Mouse (Mus musculus) hindbrain, embryonic 16.5 days (tissue): ENCODE data around the gene Fyn. TPM values are rescaled to one million over a fixed set of nuclear protein-coding genes. Genes with fewer than 3 reads are reported as not detected.

ENCODE experiments used
- polyA plus RNA-seq: library from polyadenylated mRNA; unstranded; fragments of >200 nt; fragmentation: Nextera tagmentation; extraction: Ambion mirVana; gene quantifications from 2 replicates; pipeline ENCODE4 v1.2.1, GENCODE M21; 2015

Fyn gene
- polyA plus RNA-seq, 1 experiment from 2014 or later, result 74.9 TPM

Other genes starting within 250 kb of the Fyn start
- 28.3 and 34.2 TPM in 2 replicates for gene Fam229b, start 234.9 kb upstream of the Fyn start, polyA plus RNA-seq
- 6.8 and 7.2 TPM in 2 replicates for gene Tube1, start 234.9 kb upstream of the Fyn start, polyA plus RNA-seq
- 0.61 and 0.69 TPM in 2 replicates for gene Ccn6, start 205.1 kb upstream of the Fyn start, polyA plus RNA-seq
- gene Traf3ip2, start 244.1 kb downstream of the Fyn start, polyA plus RNA-seq, result 6.7 and 8.0 TPM in 2 replicates